Mouse (Mus musculus) small intestine, adult 2 months (tissue): ENCODE measurements around the gene Olfr1054. TPM values are rescaled to one million over a fixed set of nuclear protein-coding genes. Genes with fewer than 3 reads are reported as not detected.
"Not testable (repeated sequence)": the region's sequence is repeated elsewhere in the genome, so short reads cannot be mapped to it uniquely, and the experiment has no call there.

Experiments used
- H3K27ac ChIP-seq: fragments of 200-500 bp; 2 replicates; pipeline ENCODE4 v1.5.1; 2012; ENCODE audit warnings: low read depth, low read length, control low read depth, inconsistent platforms; ENCODE audit not compliant: insufficient read depth
- H3K27me3 ChIP-seq: fragments of 200-500 bp; 2 replicates; pipeline ENCODE4 v1.6.1; 2012; ENCODE audit warnings: mild to moderate bottlenecking, moderate library complexity, low read length, inconsistent platforms; ENCODE audit not compliant: control insufficient read depth, insufficient read depth
- H3K36me3 ChIP-seq: fragments of 200-500 bp; 2 replicates; pipeline ENCODE4 v1.6.1; 2012; ENCODE audit warnings: mild to moderate bottlenecking, low read length, control low read depth, inconsistent platforms; ENCODE audit not compliant: control insufficient read depth, insufficient read depth
- H3K4me1 ChIP-seq: fragments of 200-500 bp; 2 replicates; pipeline ENCODE4 v1.6.1; 2012; ENCODE audit warnings: low read length, inconsistent platforms, mixed read lengths; ENCODE audit not compliant: control insufficient read depth, insufficient read depth, insufficient read length
- H3K4me3 ChIP-seq: fragments of 200-500 bp; 2 replicates; pipeline ENCODE4 v1.5.1; 2012; ENCODE audit warnings: low read depth, mild to moderate bottlenecking, control low read depth, inconsistent platforms, low read length, moderate library complexity
- CTCF ChIP-seq: fragments of 200-500 bp; IDR thresholded peaks from 2 replicates; pipeline ENCODE4 v1.5.1; 2012; ENCODE audit warnings: low read depth, mild to moderate bottlenecking, control low read depth, inconsistent platforms, low read length, moderate library complexity, mixed read lengths; ENCODE audit not compliant: insufficient replicate concordance, insufficient read length; ENCODE audit errors: extremely low read depth
- POLR2A ChIP-seq: fragments of 200-500 bp; IDR thresholded peaks from 2 replicates; pipeline ENCODE4 v1.6.1; 2012; ENCODE audit warnings: low read depth, mild to moderate bottlenecking, control low read depth, inconsistent platforms, low read length, moderate library complexity
- WGBS: fragments of 180-500 bp; shearing (Covaris S2); methylation state at CpG from one replicate; pipeline ENCODE4 v1.1.7; 2018; 5-methylcytosine and 5-hydroxymethylcytosine counted together
- polyA plus RNA-seq: library from polyadenylated mRNA; depleted of rRNA; stranded (reverse); fragments of >200 nt; gene quantifications from 2 replicates; pipeline ENCODE4 v1.2.3, GENCODE M21; 2012; rRNA removed

Olfr1054 gene
- not detected in 2 replicates for polyA plus RNA-seq

GRCm38 (mm10) chr2:86335333-86335732, at the start of gene Olfr1054:
TSS of gene Olfr1054 (minus strand) at chr2:86335433.
- WGBS = 82% methylated on average over 3 of the region's 3 CpGs
- Histone ChIP-seq H3K4me1 (no peaks in the 10 kb centered on the region), H3K4me3 (no peak within 1 kb of the TSS), H3K27ac (no peak within 1 kb of the TSS), H3K36me3 (no peaks in the 10 kb centered on the region), H3K27me3 (no peaks in the 10 kb centered on the region)
- TF ChIP-seq CTCF (no peak), POLR2A (no peak)

- no peak within 1 kb of the TSS for H3K27ac ChIP-seq
- no peaks in the 10 kb centered on the region for H3K27me3 ChIP-seq
- no peak within 1 kb of the TSS for H3K4me3 ChIP-seq
- no peaks in the 10 kb centered on the region for H3K4me1 ChIP-seq
- no peaks in the 10 kb centered on the region for H3K36me3 ChIP-seq
- TF ChIP-seq POLR2A (no peak), CTCF (no peak)
Observed at GRCm38 (mm10) chr2:86378293-86378692, 43.1 kb upstream of the Olfr1054 start, which contains the start of gene Olfr1057. TSS of gene Olfr1057 (minus strand) at chr2:86378393.

- not testable (repeated sequence) for H3K27me3 ChIP-seq, H3K27ac ChIP-seq, H3K4me1 ChIP-seq, H3K36me3 ChIP-seq, H3K4me3 ChIP-seq
- WGBS = 86% methylated on average over 2 of the region's 6 CpGs
Observed at GRCm38 (mm10) chr2:86366342-86366741, 31.1 kb upstream of the Olfr1054 start.

GRCm38 (mm10) chr2:86362369-86362768, 27.1 kb upstream of the Olfr1054 start, which contains the start of gene Olfr1056:
TSS of gene Olfr1056 (minus strand) at chr2:86362469.
- H3K4me1 ChIP-seq = no peaks in the 10 kb centered on the region
- no peaks in the 10 kb centered on the region for H3K27me3 ChIP-seq
- TF ChIP-seq CTCF = no peak
- TF ChIP-seq POLR2A = no peak
- no peak within 1 kb of the TSS for H3K4me3 ChIP-seq
- no peaks in the 10 kb centered on the region for H3K36me3 ChIP-seq
- no peak within 1 kb of the TSS for H3K27ac ChIP-seq

GRCm38 (mm10) chr2:86351751-86352150, 16.5 kb upstream of the Olfr1054 start:
- 86% methylated on average over 1 of the region's 1 CpGs for WGBS
- H3K27ac ChIP-seq, H3K36me3 ChIP-seq, H3K4me1 ChIP-seq, H3K27me3 ChIP-seq, H3K4me3 ChIP-seq: not testable (repeated sequence)

GRCm38 (mm10) chr2:86350184-86350583, 15.0 kb upstream of the Olfr1054 start, which contains the start of gene Olfr1055:
TSS of gene Olfr1055 (minus strand) at chr2:86350284.
- Histone ChIP-seq H3K27me3 (no peaks in the 10 kb centered on the region), H3K4me3 (no peak within 1 kb of the TSS), H3K4me1 (no peaks in the 10 kb centered on the region), H3K36me3 (no peaks in the 10 kb centered on the region), H3K27ac (no peak within 1 kb of the TSS)
- WGBS = 91% methylated on average over 5 of the region's 5 CpGs
- no peak for TF ChIP-seq CTCF
- TF ChIP-seq POLR2A = no peak

GRCm38 (mm10) chr2:86315184-86315583, 20.0 kb downstream of the Olfr1054 start, which contains the start of gene Olfr1053:
TSS of gene Olfr1053 (minus strand) at chr2:86315284.
- no peaks in the 10 kb centered on the region for H3K4me1 ChIP-seq
- H3K36me3 ChIP-seq = no peaks in the 10 kb centered on the region
- 51% methylated on average over 3 of the region's 3 CpGs for WGBS
- H3K27ac ChIP-seq = no peak within 1 kb of the TSS
- H3K4me3 ChIP-seq = no peak within 1 kb of the TSS
- TF ChIP-seq CTCF (no peak), POLR2A (no peak)
- H3K27me3 ChIP-seq = no peaks in the 10 kb centered on the region

- TF ChIP-seq CTCF (no peak), POLR2A (no peak)
Observed at GRCm38 (mm10) chr2:86292155-86292554, 43.1 kb downstream of the Olfr1054 start, which contains the start of gene Olfr1052. TSS of gene Olfr1052 (plus strand) at chr2:86292455.

More at GRCm38 (mm10) chr2:86292155-86292554, 43.1 kb downstream of the Olfr1054 start, which contains the start of gene Olfr1052:
- Histone ChIP-seq H3K4me3 (no peak within 1 kb of the TSS), H3K27ac (no peak within 1 kb of the TSS), H3K4me1 (no peaks in the 10 kb centered on the region), H3K36me3 (no peaks in the 10 kb centered on the region), H3K27me3 (no peaks in the 10 kb centered on the region)

Other genes with a start within 250 kb of the Olfr1054 start
- not detected in 2 replicates for gene Olfr1037, start 248.0 kb downstream of the Olfr1054 start, polyA plus RNA-seq
- gene Olfr1039, start 199.5 kb downstream of the Olfr1054 start, polyA plus RNA-seq = not detected in 2 replicates
- gene Olfr1040, start 188.7 kb downstream of the Olfr1054 start, polyA plus RNA-seq = not detected in 2 replicates
- gene Olfr1042, start 173.6 kb downstream of the Olfr1054 start, polyA plus RNA-seq = not detected in 2 replicates
- gene Olfr1043, start 167.9 kb downstream of the Olfr1054 start, polyA plus RNA-seq = not detected in 2 replicates
- gene Olfr1044, start 157.6 kb downstream of the Olfr1054 start, polyA plus RNA-seq = not detected in 2 replicates
- not detected in 2 replicates for gene Olfr52, start 149.8 kb downstream of the Olfr1054 start, polyA plus RNA-seq
- not detected in 2 replicates for gene Olfr1045, start 132.4 kb downstream of the Olfr1054 start, polyA plus RNA-seq
- gene Olfr1046, start 116.1 kb downstream of the Olfr1054 start, polyA plus RNA-seq = not detected in 2 replicates
- gene Olfr1047, start 104.0 kb downstream of the Olfr1054 start, polyA plus RNA-seq = not detected in 2 replicates
- not detected in 2 replicates for gene Olfr1048, start 95.1 kb downstream of the Olfr1054 start, polyA plus RNA-seq
- not detected in 2 replicates for gene Olfr1049, start 77.1 kb downstream of the Olfr1054 start, polyA plus RNA-seq
- not detected in 2 replicates for gene Olfr1051, start 56.3 kb downstream of the Olfr1054 start, polyA plus RNA-seq
- not detected in 2 replicates for gene Olfr1052, start 43.0 kb downstream of the Olfr1054 start, polyA plus RNA-seq
- not detected in 2 replicates for gene Olfr1053, start 20.1 kb downstream of the Olfr1054 start, polyA plus RNA-seq
- not detected in 2 replicates for gene Olfr1055, start 14.9 kb upstream of the Olfr1054 start, polyA plus RNA-seq
- gene Olfr1056, start 27.0 kb upstream of the Olfr1054 start, polyA plus RNA-seq = not detected in 2 replicates
- not detected in 2 replicates for gene Olfr1057, start 43.0 kb upstream of the Olfr1054 start, polyA plus RNA-seq
- not detected in 2 replicates for gene Olfr1058, start 53.1 kb upstream of the Olfr1054 start, polyA plus RNA-seq
- not detected in 2 replicates for gene Olfr1061, start 78.6 kb upstream of the Olfr1054 start, polyA plus RNA-seq
- not detected in 2 replicates for gene Olfr1062, start 91.3 kb upstream of the Olfr1054 start, polyA plus RNA-seq
- gene Olfr1065, start 115.2 kb upstream of the Olfr1054 start, polyA plus RNA-seq = not detected in 2 replicates
- not detected in 2 replicates for gene Olfr1066, start 120.8 kb upstream of the Olfr1054 start, polyA plus RNA-seq
- gene Olfr228, start 152.0 kb upstream of the Olfr1054 start, polyA plus RNA-seq = not detected in 2 replicates
- not detected in 2 replicates for gene Olfr1076, start 173.0 kb upstream of the Olfr1054 start, polyA plus RNA-seq
- gene Olfr1079, start 207.0 kb upstream of the Olfr1054 start, polyA plus RNA-seq = not detected in 2 replicates
- gene Olfr1080, start 222.8 kb upstream of the Olfr1054 start, polyA plus RNA-seq = not detected in 2 replicates